Mouse (Mus musculus): Measurements from ENCODE around the gene Sclt1.
"Not testable (repeated sequence)": the region's sequence is repeated elsewhere in the genome, so short reads cannot be mapped to it uniquely, and the experiment has no call there.

Gene Sclt1

GRCm38 (mm10) chr3:41742278-41742934, at the start of gene Sclt1, which contains the start of gene D3Ertd751e:
Sclt1 (minus strand) TSS chr3:41742514.
D3Ertd751e (plus strand) TSS chr3:41742611.
- peak; percentile 89 for DNase-seq (ENCODE audit: low read depth)

- no peak for DNase-seq (ENCODE audit: low read depth)
Observed at GRCm38 (mm10) chr3:41762091-41762490, 19.8 kb upstream of the Sclt1 start.

DNA sequence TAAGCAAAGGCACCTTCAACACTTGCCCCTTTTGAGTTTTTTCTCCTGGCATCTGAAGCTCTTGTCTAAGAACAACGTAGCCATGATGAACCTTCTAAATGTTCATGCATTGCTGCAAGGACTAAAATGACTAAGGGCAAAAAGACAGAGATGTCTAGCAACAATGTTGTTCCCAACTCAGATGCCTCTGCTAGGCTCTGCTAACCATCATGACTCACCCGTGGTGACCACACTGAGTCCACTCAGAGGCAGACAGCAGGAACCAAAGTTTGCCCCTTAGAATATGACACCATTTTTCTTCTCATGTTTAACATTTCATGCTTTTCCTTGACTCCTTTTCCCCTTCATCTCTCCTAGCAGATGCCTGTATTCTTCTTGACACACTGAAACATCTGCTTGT, 12.2 kb upstream of the Sclt1 start:
- DNase-seq (ENCODE audit: low read depth) = no peak

DNA sequence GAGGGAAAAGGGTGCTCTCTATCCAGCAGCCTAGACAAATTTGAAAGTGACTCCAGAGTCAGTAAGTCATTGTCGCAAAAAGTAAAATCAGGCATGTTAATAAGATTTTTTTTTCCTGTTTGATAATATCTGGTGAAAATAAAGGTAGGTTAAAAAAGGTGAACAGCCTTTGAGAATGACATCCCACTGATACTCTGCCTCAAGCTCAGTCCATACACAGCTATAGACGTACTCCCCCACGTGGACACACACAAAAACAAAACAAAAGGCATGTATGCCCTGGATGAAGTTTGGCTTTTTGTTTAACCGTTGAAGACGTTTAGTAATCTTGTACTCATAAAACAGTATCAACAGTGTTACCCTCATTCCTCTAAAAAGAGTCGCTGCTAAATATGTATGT, 1.1 kb upstream of the Sclt1 start:
- peak; percentile 21 for DNase-seq (ENCODE audit: low read depth)

DNA sequence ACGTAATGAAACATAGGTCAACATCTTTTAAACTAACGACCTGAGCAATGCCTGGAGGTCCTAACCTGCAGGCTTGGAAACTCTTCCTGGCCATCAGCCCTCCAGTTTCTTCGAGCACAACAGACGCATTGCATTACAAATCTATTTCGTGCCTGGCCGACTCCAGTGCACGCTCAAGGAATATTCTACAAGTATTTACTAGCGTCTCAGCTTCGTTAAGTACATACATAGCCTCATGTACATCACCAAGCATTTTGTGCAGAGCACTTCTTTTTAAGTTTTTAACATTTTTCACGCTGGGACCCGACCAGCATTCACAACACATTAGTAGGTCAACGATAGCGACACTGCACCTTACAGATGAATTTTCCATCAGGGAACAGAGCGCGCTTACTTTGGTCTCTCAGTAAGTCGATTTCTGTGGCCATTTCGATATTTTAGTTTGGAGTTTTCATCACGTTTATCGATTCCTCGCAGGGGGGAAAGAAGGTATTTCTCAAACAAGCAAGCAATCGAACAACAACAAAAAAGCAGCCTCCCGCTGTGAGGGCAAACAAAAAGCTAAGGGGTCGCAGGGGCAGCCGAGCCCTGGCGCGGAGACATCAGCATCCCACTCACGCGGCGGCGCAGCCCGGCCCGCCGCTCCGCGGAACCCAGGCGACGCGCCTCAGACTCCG, 575 bp downstream of the Sclt1 start:
- DNase-seq (ENCODE audit: low read depth) = peak; percentile 24

DNA sequence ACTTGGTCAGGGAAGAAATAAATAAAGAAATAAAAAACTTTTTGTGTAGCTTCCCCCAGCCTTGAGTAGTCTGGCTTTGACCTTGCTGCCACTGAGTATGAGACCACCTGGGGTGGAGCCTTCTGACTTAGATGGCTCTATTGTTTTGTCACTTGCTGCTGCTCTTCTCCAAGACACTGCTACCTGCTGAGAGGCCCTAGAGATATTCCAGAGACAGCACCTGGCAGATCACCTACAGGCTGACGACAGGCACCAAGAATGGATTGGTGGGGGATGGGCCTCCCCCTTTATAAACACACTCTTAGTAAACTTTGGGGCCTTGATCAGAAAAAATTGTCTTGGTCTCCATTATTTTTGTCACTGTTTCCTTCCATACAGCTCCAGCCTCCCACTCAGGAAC, 46.6 kb downstream of the Sclt1 start:
- no peak for DNase-seq (ENCODE audit: low read depth)

- DNase-seq (ENCODE audit: low read depth) = no peak
Observed at GRCm38 (mm10) chr3:41692440-41693142, 49.7 kb downstream of the Sclt1 start.

- not testable (repeated sequence) for DNase-seq (ENCODE audit: low read depth)
Observed at GRCm38 (mm10) chr3:41690114-41690640, 52.1 kb downstream of the Sclt1 start.

DNA sequence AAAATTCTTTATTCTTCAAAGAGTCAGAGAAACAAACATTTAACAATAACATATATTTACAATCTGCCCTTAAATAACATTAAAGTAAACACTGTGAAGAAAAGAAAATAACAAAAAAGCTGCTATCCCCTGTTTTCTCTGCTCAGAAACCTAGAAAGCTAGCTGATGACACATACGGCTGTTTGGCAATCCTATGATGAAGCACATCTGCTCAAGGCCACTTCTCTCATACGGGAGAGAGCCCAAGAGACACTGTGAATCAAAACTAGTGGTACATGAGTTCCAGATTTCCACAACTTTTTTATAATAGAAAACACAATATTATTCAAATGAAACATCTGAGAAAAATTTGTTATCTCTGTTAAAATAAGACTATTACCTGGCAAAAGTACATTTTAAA, 55.9 kb downstream of the Sclt1 start:
- DNase-seq (ENCODE audit: low read depth) = no peak

GRCm38 (mm10) chr3:41682084-41682483, 60.2 kb downstream of the Sclt1 start:
- DNase-seq (ENCODE audit: low read depth) = no peak

GRCm38 (mm10) chr3:41676648-41677047, 65.7 kb downstream of the Sclt1 start:
- DNase-seq (ENCODE audit: low read depth) = no peak

DNA sequence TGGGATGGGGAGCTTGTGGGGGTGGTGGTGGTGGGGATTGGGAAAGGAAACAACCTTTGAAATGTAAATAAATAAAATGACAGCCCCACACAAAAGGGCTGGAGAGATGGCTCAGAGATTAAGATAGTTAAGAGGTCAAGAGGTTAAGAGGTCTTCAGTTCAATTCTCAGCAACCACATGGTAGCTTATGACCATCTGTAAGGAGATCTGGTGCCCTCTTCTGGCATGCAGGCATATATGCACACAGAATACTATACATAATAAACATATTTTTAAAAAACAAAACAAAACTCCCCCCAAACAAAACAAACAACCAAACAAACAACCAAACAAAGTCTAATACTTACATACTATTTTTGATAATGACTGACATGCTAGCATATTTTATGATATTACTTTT, 67.5 kb downstream of the Sclt1 start:
- DNase-seq (ENCODE audit: low read depth) = no peak

DNA sequence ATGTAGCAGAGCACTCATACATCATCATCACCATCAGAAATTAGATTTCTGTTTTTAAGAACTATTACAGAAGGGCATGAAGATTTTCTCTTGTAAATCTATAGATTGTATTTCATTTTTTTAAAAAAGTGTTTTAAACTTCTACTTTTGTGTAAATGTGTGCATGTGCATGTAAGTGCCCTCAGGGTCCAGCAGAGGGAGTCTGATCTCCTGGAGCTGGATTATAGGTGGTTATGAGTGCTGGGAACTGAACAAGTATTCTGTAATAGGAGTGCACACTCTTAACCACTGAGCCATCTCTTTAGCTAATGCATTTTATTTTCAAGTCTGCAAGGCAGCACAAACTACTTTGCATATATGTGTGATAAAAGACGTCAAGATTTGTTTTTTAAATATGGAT, 86.7 kb downstream of the Sclt1 start:
- DNase-seq (ENCODE audit: low read depth) = no peak

DNA sequence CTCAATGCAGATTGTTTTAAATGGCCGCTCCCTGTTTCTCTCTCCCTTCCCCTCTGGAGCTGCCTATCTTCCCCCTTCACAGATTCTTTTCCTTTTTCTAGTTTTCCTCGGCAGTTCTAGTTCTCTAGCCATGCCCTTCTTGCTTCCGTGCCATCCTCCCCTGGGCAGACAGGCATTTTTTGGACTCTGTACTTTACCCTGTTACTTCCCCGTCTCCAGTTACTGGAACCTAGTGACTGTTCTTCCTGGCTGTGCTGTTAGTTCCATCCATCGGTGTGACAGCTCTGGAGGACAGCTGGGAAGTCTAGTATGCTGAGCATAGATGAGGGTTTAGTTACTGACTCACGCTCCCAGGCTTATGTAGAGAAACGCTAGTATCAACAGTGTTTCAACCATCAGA, 121.3 kb downstream of the Sclt1 start:
- DNase-seq (ENCODE audit: low read depth) = no peak

- DNase-seq (ENCODE audit: low read depth) = no peak
Observed at GRCm38 (mm10) chr3:41618488-41618887, 123.8 kb downstream of the Sclt1 start.

DNA sequence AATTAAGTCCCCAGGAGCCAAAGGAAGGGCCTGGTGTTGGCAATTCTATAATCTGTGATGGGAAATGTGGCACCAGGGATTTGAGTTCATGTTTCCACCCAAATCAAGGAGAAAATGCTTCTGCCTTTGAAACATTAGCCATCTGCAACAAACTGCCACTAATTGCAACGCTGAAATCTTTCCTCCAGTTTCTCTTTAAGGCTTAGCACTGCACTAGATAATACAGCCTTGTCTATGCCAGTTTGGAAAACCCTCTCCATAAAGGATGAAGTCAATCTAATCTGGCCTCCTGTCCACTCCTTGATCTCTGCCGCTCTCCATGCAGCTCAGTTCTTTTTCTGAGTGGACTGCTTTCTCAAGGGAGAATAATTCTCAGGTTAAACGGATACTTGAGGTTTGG, 124.3 kb downstream of the Sclt1 start:
- no peak for DNase-seq (ENCODE audit: low read depth)

DNA sequence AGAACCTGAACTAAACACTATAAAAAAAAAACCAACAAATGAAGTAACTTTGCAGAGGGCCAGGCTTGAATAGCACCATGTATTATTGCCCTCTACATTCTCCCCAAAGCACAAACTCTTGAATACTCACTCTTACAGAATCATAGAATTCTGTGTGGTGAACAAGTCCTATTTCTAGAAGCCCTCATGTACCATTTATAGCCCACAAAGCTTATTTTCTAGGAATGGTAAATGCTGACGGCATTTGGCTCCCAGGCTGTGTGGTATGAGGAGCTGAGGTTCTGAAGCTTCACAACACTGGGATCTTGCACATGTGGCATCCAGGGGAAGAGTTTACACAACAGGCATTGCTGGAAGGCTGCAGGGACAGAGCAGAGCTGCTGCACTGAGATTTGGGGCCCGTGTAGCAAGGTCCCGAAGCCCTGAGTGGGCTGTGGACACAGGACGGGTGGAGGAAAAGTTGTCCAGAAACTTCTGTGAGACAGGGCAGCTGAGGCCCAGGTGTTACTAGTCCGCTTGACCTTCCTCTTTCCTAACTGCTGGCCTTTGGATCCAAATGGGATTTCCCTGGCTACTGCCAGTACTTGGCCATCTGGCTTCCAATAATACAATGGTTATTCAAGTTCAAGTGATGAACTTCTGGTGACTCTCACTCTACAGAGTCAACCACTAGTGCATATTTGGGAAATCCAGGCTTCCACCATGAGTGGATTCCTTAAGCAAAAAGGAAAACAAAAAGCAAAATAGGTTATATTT, 127.9 kb downstream of the Sclt1 start:
- no peak for DNase-seq (ENCODE audit: low read depth)

GRCm38 (mm10) chr3:41613706-41614105, 128.6 kb downstream of the Sclt1 start:
- no peak for DNase-seq (ENCODE audit: low read depth)

DNA sequence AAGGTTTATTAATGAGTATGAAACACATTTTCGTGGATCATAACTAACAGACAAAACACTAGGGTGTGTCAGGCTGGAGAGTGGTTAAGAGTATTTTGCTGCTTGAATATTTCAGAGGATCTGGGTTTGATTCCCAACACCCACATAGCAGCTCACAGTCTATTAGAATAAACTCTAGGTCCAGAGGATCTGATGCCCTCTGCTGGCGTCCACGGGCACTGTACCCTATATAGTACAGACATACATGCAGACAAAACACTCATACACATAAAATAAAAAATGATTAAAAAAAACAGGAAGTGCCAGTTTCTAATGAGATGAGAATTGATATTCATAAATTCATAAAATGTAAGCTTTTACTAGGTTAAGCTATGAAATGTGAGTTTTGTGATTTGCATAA, 130.1 kb downstream of the Sclt1 start:
- peak; percentile 10 for DNase-seq (ENCODE audit: low read depth)

DNA sequence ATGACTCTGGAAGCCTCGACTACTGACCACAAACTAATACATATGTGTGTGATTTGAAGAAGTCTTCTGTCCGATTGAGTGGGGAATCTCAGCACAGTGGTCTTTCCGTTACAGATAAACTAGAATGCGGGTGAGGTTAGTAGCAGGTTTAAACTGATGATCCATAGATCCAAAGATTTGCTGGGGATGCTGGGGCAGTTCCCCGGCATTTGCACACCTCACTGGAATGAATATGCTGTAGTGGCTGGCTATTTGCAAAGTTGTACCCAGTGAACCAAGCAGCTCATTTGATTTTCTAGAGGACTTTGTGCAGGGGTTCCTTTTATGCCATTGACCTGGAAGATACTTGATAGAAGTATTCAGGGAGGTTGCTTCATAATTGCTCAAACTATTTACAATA, 133.2 kb downstream of the Sclt1 start:
- no peak for DNase-seq (ENCODE audit: low read depth)

GRCm38 (mm10) chr3:41607467-41607866, 134.8 kb downstream of the Sclt1 start:
- no peak for DNase-seq (ENCODE audit: low read depth)

DNA sequence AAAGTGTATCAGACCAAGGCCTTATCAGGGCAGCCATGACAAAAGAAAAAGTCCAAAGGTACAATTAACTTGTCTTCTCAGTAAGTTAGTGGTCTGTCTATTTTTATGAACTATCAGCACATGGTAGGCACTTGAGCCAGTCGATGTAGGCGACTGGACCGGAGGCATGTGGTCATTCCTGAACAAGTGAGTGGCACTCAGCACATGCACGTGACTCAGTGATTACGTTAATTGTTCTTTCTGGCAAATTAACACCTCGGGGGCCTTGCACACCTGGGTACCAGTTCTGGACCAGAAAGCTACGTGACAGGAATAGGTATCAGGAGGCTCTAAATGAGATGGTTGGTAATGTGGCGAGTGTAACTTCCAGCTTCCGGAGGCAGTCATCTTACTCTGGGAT, 135.3 kb downstream of the Sclt1 start:
- DNase-seq (ENCODE audit: low read depth) = no peak
